Mouse (Mus musculus): ENCODE measurements around the gene Yipf2.
A peak's percentile ranks its signal among the peaks of the same experiment; 100 is the strongest.

GRCm38 (mm10) chr9:21545916-21546788, 46.5 kb downstream of the Yipf2 start:
- TF ChIP-seq JUN (IDR thresholded peaks at IDR 0.05; ENCODE audit: insufficient read depth, low read depth, low read length) (no peak), EP300 (IDR thresholded peaks at IDR 0.05; ENCODE audit: low read length) (no peak), MEF2A (IDR thresholded peaks at IDR 0.05; ENCODE audit: borderline replicate concordance, low read depth, low read length) (peak; percentile 32; the same call in 1 of the 2 replicates), SIN3A (IDR thresholded peaks at IDR 0.05; ENCODE audit: low read length) (peak; percentile 67), CTCF (conservative IDR thresholded peaks at IDR 0.05 in 1 of 2, IDR thresholded peaks at IDR 0.05 in 1 of 2; ENCODE audit: low read depth in 2 of 2, low read length in 2 of 2) (peak in 1 of 2 experiments; percentile 36; a peak in 2 of 4 replicates), NRF1 (IDR thresholded peaks at IDR 0.05; ENCODE audit: low read depth, low read length) (peak; percentile 84), MAFK (IDR thresholded peaks at IDR 0.05; ENCODE audit: insufficient replicate concordance, low read length) (no peak)

All from CH12.LX (cell line).